Mouse (Mus musculus): Measurements from ENCODE around the gene Hscb. TPM values are rescaled to one million over a fixed set of nuclear protein-coding genes. Genes with fewer than 3 reads are reported as not detected.

Gene Hscb
- total and polyA plus RNA-seq, 3 experiments = 29.0 to 29.4 TPM; not detected in 1

- TF ChIP-seq ZKSCAN1 (IDR thresholded peaks at IDR 0.05; ENCODE audit: low read depth, low read length) (no peak), POLR2AphosphoS2 (IDR thresholded peaks at IDR 0.05; ENCODE audit: low read length) (peak; percentile 84; the same call in 1 of the 2 replicates), ELF1 (IDR thresholded peaks at IDR 0.05; ENCODE audit: low read depth, low read length) (peak; percentile 75), SIN3A (IDR thresholded peaks at IDR 0.05; ENCODE audit: low read length) (peak; percentile 88)
These were observed at the start of gene Hscb, which contains the start of gene Chek2 (continued) for GRCm38 (mm10) chr5:110839678-110840365.

- Histone ChIP-seq H3K9me3 (replicated peaks; ENCODE audit: insufficient read depth, low read length) (no peaks in the 10 kb centered on the region), H3K27ac (ENCODE audit: control insufficient read depth, low read depth, low read length) (no peak overlapping the region), H3K79me2 (ENCODE audit: control insufficient read depth, insufficient read depth, low read length, poor library complexity) (no peaks in the 10 kb centered on the region), H3K27me3 (ENCODE audit: control insufficient read depth in 1 of 2, insufficient read depth in 2 of 2, low read length in 2 of 2) (no peaks in the 10 kb centered on the region), H3K9ac (ENCODE audit: control insufficient read depth, low read depth, low read length, poor library complexity, severe bottlenecking) (no peak overlapping the region), H3K36me3 (ENCODE audit: control insufficient read depth in 1 of 2, insufficient read depth in 2 of 2, low read length in 2 of 2) (no peaks in the 10 kb centered on the region), H3K4me1 (ENCODE audit: control insufficient read depth in 1 of 2, insufficient read depth in 2 of 2, low read length in 2 of 2) (no peaks in the 10 kb centered on the region), H3K4me3 (ENCODE audit: control insufficient read depth in 1 of 2, insufficient read depth in 1 of 2, low read depth in 2 of 2, low read length in 2 of 2) (no peak overlapping the region)
- DNase-seq (ENCODE audit: low read depth, low spot score) = no peak
- TF ChIP-seq TBP (IDR thresholded peaks at IDR 0.05; ENCODE audit: low read depth, low read length) = no peak
These were observed 49.0 kb upstream of the Hscb start for GRCm38 (mm10) chr5:110888596-110888995.

GRCm38 (mm10) chr5:110879584-110880374, 40.2 kb upstream of the Hscb start, which contains the start of gene Ttc28:
Ttc28 (plus strand) TSS chr5:110879803.
- H3K9me3 ChIP-seq (replicated peaks; ENCODE audit: insufficient read depth, low read length) = no peaks in the 10 kb centered on the region
- H3K9ac ChIP-seq (ENCODE audit: control insufficient read depth, low read depth, low read length, poor library complexity, severe bottlenecking) = peak within 1 kb of the TSS; percentile 85
- no peak within 1 kb of the TSS for H3K27ac ChIP-seq (ENCODE audit: control insufficient read depth, low read depth, low read length)
- TF ChIP-seq TCF12 (IDR thresholded peaks at IDR 0.05; ENCODE audit: low read depth, low read length) = no peak
- no peak for TF ChIP-seq UBTF (IDR thresholded peaks at IDR 0.05; ENCODE audit: borderline replicate concordance, insufficient read depth, low read depth, low read length)
- no peak for TF ChIP-seq ETS1 (IDR thresholded peaks at IDR 0.05; ENCODE audit: low read depth, low read length)
- TF ChIP-seq MAX (IDR thresholded peaks at IDR 0.05; ENCODE audit: low read length) = no peak
- no peak for TF ChIP-seq EP300 (IDR thresholded peaks at IDR 0.05; ENCODE audit: low read depth in 1 of 2, low read length in 2 of 2)
- TF ChIP-seq NRF1 (IDR thresholded peaks at IDR 0.05; ENCODE audit: insufficient read depth, low read depth, low read length, poor library complexity, severe bottlenecking) = peak; percentile 75
- no peak for TF ChIP-seq BHLHE40 (IDR thresholded peaks at IDR 0.05; ENCODE audit: borderline replicate concordance, low read depth, low read length)
- no peak for TF ChIP-seq CHD1 (IDR thresholded peaks at IDR 0.05; ENCODE audit: low read depth, low read length)
- TF ChIP-seq ZC3H11A (IDR thresholded peaks at IDR 0.05; ENCODE audit: low read depth, low read length) = no peak
- peak in 1 of 2 experiments; percentile 59; a peak in 1 of 4 replicates for TF ChIP-seq POLR2A (IDR thresholded peaks at IDR 0.05; ENCODE audit: control insufficient read depth in 1 of 2, insufficient read depth in 1 of 2, low read depth in 1 of 2, low read length in 2 of 2, poor library complexity in 1 of 2)
- TF ChIP-seq CHD2 (IDR thresholded peaks at IDR 0.05; ENCODE audit: low read length) = no peak
- TF ChIP-seq ZMIZ1 (IDR thresholded peaks at IDR 0.05; ENCODE audit: low read depth, low read length) = no peak
- no peak for TF ChIP-seq KAT2A (conservative IDR thresholded peaks at IDR 0.05; ENCODE audit: low read depth, low read length)
- no peak for TF ChIP-seq SMC3 (IDR thresholded peaks at IDR 0.05; ENCODE audit: low read depth, low read length)
- no peak for TF ChIP-seq MEF2A (IDR thresholded peaks at IDR 0.05; ENCODE audit: extremely low read depth, insufficient replicate concordance, low read depth, low read length, poor library complexity, severe bottlenecking)
- no peak for TF ChIP-seq ELF1 (IDR thresholded peaks at IDR 0.05; ENCODE audit: low read depth, low read length)
- TF ChIP-seq ZNF384 (IDR thresholded peaks at IDR 0.05; ENCODE audit: low read depth, low read length) = no peak
- no peak for TF ChIP-seq MYB (IDR thresholded peaks at IDR 0.05; ENCODE audit: low read depth, low read length)
- no peak for TF ChIP-seq CTCF (IDR thresholded peaks at IDR 0.05 in 2 of 3, conservative IDR thresholded peaks at IDR 0.05 in 1 of 3; ENCODE audit: control insufficient read depth in 1 of 3, insufficient read depth in 1 of 3, low read depth in 2 of 3, low read length in 3 of 3, poor library complexity in 1 of 3, severe bottlenecking in 1 of 3)
- TF ChIP-seq E2F4 (IDR thresholded peaks at IDR 0.05; ENCODE audit: borderline replicate concordance, low read depth, low read length) = no peak
- no peak for TF ChIP-seq TAL1 (IDR thresholded peaks at IDR 0.05; ENCODE audit: low read length)
- TF ChIP-seq GABPA (IDR thresholded peaks at IDR 0.05; ENCODE audit: low read depth, low read length) = no peak
- no peak for TF ChIP-seq GATA1 (IDR thresholded peaks at IDR 0.05; ENCODE audit: low read depth, low read length)

More at GRCm38 (mm10) chr5:110879584-110880374, 40.2 kb upstream of the Hscb start, which contains the start of gene Ttc28:
- peak; percentile 80 for DNase-seq (ENCODE audit: low read depth, low spot score)
- H3K4me3 ChIP-seq (ENCODE audit: control insufficient read depth in 1 of 2, insufficient read depth in 1 of 2, low read depth in 2 of 2, low read length in 2 of 2) = peak within 1 kb of the TSS; percentile 94 to 99
- H3K27me3 ChIP-seq (ENCODE audit: control insufficient read depth in 1 of 2, insufficient read depth in 2 of 2, low read length in 2 of 2) = no peaks in the 10 kb centered on the region
- peaks cover 3% of the 10 kb centered on the region; the same call in 1 of the 2 replicates for H3K79me2 ChIP-seq (ENCODE audit: control insufficient read depth, insufficient read depth, low read length, poor library complexity)
- H3K4me1 ChIP-seq (ENCODE audit: control insufficient read depth in 1 of 2, insufficient read depth in 2 of 2, low read length in 2 of 2) = peaks cover 0 to 4% of the 10 kb centered on the region in 2 experiments; a peak in 1 of 4 replicates
- peaks cover 2 to 3% of the 10 kb centered on the region in 2 experiments; a peak in 1 of 4 replicates for H3K36me3 ChIP-seq (ENCODE audit: control insufficient read depth in 1 of 2, insufficient read depth in 2 of 2, low read length in 2 of 2)

All from MEL (cell line).